Mouse (Mus musculus) embryonic facial prominence, embryonic 11.5 days (tissue): Measurements from ENCODE around the gene Khnyn. TPM values are rescaled to one million over a fixed set of nuclear protein-coding genes. Genes with fewer than 3 reads are reported as not detected.
A peak's percentile ranks its signal among the peaks of the same experiment; 100 is the strongest.

Experiments
- ATAC-seq: fragments of 200-750 bp; cut with Nextera tagmentation; replicated peaks from 2 replicates; pipeline ENCODE4 v1.8.0; 2017; ENCODE audit warnings: low read depth; ENCODE audit not compliant: insufficient number of reproducible peaks, low FRiP score, low TSS enrichment
- DNase-seq: peaks from one replicate; pipeline ENCODE4 v3.0.0-alpha.2; 2015; ENCODE audit warnings: low spot score
- H3K27ac ChIP-seq: fragments of 300-500 bp; sonication (generic); replicated peaks from 2 replicates; pipeline ENCODE4 v1.5.1; 2014; ENCODE audit warnings: mild to moderate bottlenecking, low read depth, low read length, control low read depth
- H3K27me3 ChIP-seq: fragments of 300-500 bp; sonication (generic); 2 replicates; pipeline ENCODE4 v1.6.1; 2014; ENCODE audit warnings: mild to moderate bottlenecking, low read length, moderate library complexity, mixed read lengths; ENCODE audit not compliant: control insufficient read depth, insufficient read depth
- H3K36me3 ChIP-seq: fragments of 300-500 bp; sonication (generic); replicated peaks from 2 replicates; pipeline ENCODE4 v1.6.1; 2014; ENCODE audit warnings: low read depth, mild to moderate bottlenecking, low read length, moderate library complexity, mixed read lengths; ENCODE audit not compliant: control insufficient read depth, insufficient read depth
- H3K4me1 ChIP-seq: fragments of 300-500 bp; sonication (generic); 2 replicates; pipeline ENCODE4 v1.6.1; 2014; ENCODE audit warnings: low read length, mixed read lengths; ENCODE audit not compliant: control insufficient read depth, insufficient read depth
- H3K4me2 ChIP-seq: fragments of 300-500 bp; sonication (generic); 2 replicates; pipeline ENCODE4 v1.6.1; 2014; ENCODE audit warnings: low read depth, mild to moderate bottlenecking, control low read depth, low read length, moderate library complexity
- H3K4me3 ChIP-seq: fragments of 300-500 bp; sonication (generic); 2 replicates; pipeline ENCODE4 v1.5.1; 2014; ENCODE audit warnings: low read depth, low read length, control low read depth
- H3K9ac ChIP-seq: fragments of 300-500 bp; sonication (generic); replicated peaks from 2 replicates; pipeline ENCODE4 v1.6.1; 2014; ENCODE audit warnings: mild to moderate bottlenecking, control low read depth, low read length
- H3K9me3 ChIP-seq: fragments of 300-500 bp; sonication (generic); replicated peaks from 2 replicates; pipeline ENCODE4 v1.6.1; 2016; ENCODE audit warnings: mild to moderate bottlenecking, low read length, inconsistent platforms, mixed read lengths; ENCODE audit not compliant: control insufficient read depth
- WGBS: fragments of 180-500 bp; shearing (Covaris S2); extraction: QIAGEN DNeasy Blood & Tissue Kit; methylation state at CpG from one replicate; pipeline ENCODE4 v1.1.7; 2014; 5-methylcytosine and 5-hydroxymethylcytosine counted together
- polyA plus RNA-seq: library from polyadenylated mRNA; unstranded; fragments of >200 nt; fragmentation: Nextera tagmentation; extraction: Ambion mirVana; gene quantifications from 2 replicates; pipeline ENCODE4 v1.2.1, GENCODE M21; 2014

Gene Khnyn
- 10.4 and 11.9 TPM in 2 replicates for polyA plus RNA-seq

- H3K4me3 ChIP-seq = peak within 1 kb of the TSS; percentile 76
- H3K27ac ChIP-seq = peak within 1 kb of the TSS; percentile 84
- peak; percentile 93 for DNase-seq
- H3K9ac ChIP-seq = peak within 1 kb of the TSS; percentile 74
- H3K36me3 ChIP-seq = peaks cover 9% of the 10 kb centered on the region
- no peaks in the 10 kb centered on the region for H3K27me3 ChIP-seq
- peak within 1 kb of the TSS; percentile 85 for H3K4me2 ChIP-seq
- no peaks in the 10 kb centered on the region for H3K4me1 ChIP-seq
- ATAC-seq = peak; percentile 93
- under 1% methylated on average over 29 of the region's 30 CpGs for WGBS
- H3K9me3 ChIP-seq = no peaks in the 10 kb centered on the region
Measured at GRCm38 (mm10) chr14:55884713-55885113, at the start of gene Khnyn. Khnyn (plus strand) TSS chr14:55884947.

- Histone ChIP-seq H3K9ac (no peak overlapping the region), H3K9me3 (no peaks in the 10 kb centered on the region), H3K4me1 (no peaks in the 10 kb centered on the region), H3K27ac (no peak overlapping the region), H3K4me3 (no peak overlapping the region), H3K4me2 (no peak overlapping the region), H3K36me3 (no peaks in the 10 kb centered on the region), H3K27me3 (no peaks in the 10 kb centered on the region)
- no peak for DNase-seq
- ATAC-seq = no peak
- WGBS = 85% methylated on average over 5 of the region's 5 CpGs
Measured at GRCm38 (mm10) chr14:55838312-55838711, 46.4 kb upstream of the Khnyn start.

- Histone ChIP-seq H3K9ac (no peak overlapping the region), H3K27me3 (no peaks in the 10 kb centered on the region), H3K9me3 (no peaks in the 10 kb centered on the region), H3K36me3 (no peaks in the 10 kb centered on the region), H3K4me3 (no peak overlapping the region), H3K4me1 (no peaks in the 10 kb centered on the region), H3K27ac (no peak overlapping the region), H3K4me2 (no peak overlapping the region)
- DNase-seq (no peak), ATAC-seq (no peak)
- 88% methylated on average over 4 of the region's 4 CpGs for WGBS
Measured at GRCm38 (mm10) chr14:55838740-55839139, 46.0 kb upstream of the Khnyn start.

- DNase-seq = no peak
- Histone ChIP-seq H3K36me3 (no peaks in the 10 kb centered on the region), H3K9me3 (no peaks in the 10 kb centered on the region), H3K9ac (no peak overlapping the region), H3K4me1 (no peaks in the 10 kb centered on the region), H3K27ac (no peak overlapping the region), H3K4me3 (no peak overlapping the region), H3K27me3 (no peaks in the 10 kb centered on the region), H3K4me2 (no peak overlapping the region)
- no peak for ATAC-seq
- 68% methylated on average over 4 of the region's 4 CpGs for WGBS
Measured at GRCm38 (mm10) chr14:55840853-55841366, 43.8 kb upstream of the Khnyn start.

- Histone ChIP-seq H3K36me3 (no peaks in the 10 kb centered on the region), H3K4me3 (no peak overlapping the region), H3K27me3 (no peaks in the 10 kb centered on the region), H3K9me3 (no peaks in the 10 kb centered on the region), H3K4me2 (no peak overlapping the region), H3K4me1 (no peaks in the 10 kb centered on the region), H3K27ac (no peak overlapping the region), H3K9ac (no peak overlapping the region)
- ATAC-seq = no peak
- 77% methylated on average over 4 of the region's 4 CpGs for WGBS
- DNase-seq = no peak
Measured at GRCm38 (mm10) chr14:55842794-55843193, 42.0 kb upstream of the Khnyn start.

- DNase-seq (no peak), ATAC-seq (no peak)
- Histone ChIP-seq H3K27ac (no peak overlapping the region), H3K9ac (no peak overlapping the region; the same call in 1 of the 2 replicates), H3K4me2 (no peak overlapping the region), H3K36me3 (no peaks in the 10 kb centered on the region), H3K4me3 (no peak overlapping the region), H3K9me3 (no peaks in the 10 kb centered on the region), H3K4me1 (no peaks in the 10 kb centered on the region), H3K27me3 (no peaks in the 10 kb centered on the region)
- 74% methylated on average over 9 of the region's 9 CpGs for WGBS
Measured at GRCm38 (mm10) chr14:55845506-55846294, 39.0 kb upstream of the Khnyn start.

- 68% methylated on average over 6 of the region's 6 CpGs for WGBS
- Histone ChIP-seq H3K4me2 (no peak overlapping the region), H3K36me3 (no peaks in the 10 kb centered on the region), H3K9ac (no peak overlapping the region), H3K4me1 (peaks cover 7% of the 10 kb centered on the region), H3K4me3 (no peak overlapping the region), H3K27ac (no peak overlapping the region), H3K9me3 (no peaks in the 10 kb centered on the region), H3K27me3 (no peaks in the 10 kb centered on the region)
- ATAC-seq (no peak), DNase-seq (no peak)
Measured at GRCm38 (mm10) chr14:55850885-55851284, 33.9 kb upstream of the Khnyn start.
